Mouse (Mus musculus) monocyte, adult 5-6 weeks (primary cell): ENCODE results near the gene Wwc1. TPM values are rescaled to one million over a fixed set of nuclear protein-coding genes. Genes with fewer than 3 reads are reported as not detected.

Source experiments
- ATAC-seq: fragments of 153-309, 156-312 bp; replicated peaks from 2 replicates; pipeline ENCODE4 v1.8.0; 2017; ENCODE audit warnings: mild to moderate bottlenecking; ENCODE audit not compliant: low TSS enrichment, insufficient number of reproducible peaks, severe bottlenecking, poor library complexity, low FRiP score
- total RNA-seq: library from RNA; stranded (forward); fragments of 200-1000, 200-491, 200-594 nt; gene quantifications from 3 replicates; pipeline ENCODE4 v1.2.3, GENCODE M21; 2017

Gene Wwc1
- 0.19 TPM in 1 of 3 replicates, not detected in the others for total RNA-seq

- ATAC-seq, result no peak
Observed at GRCm38 (mm10) chr11:35980411-35980917, at the start of gene Wwc1. Wwc1 (minus strand) TSS chr11:35980527.

GRCm38 (mm10) chr11:36020009-36020408 is 39.7 kb upstream of the Wwc1 start:
- no peak for ATAC-seq

- ATAC-seq, result no peak
Observed at GRCm38 (mm10) chr11:36013179-36013578, 32.9 kb upstream of the Wwc1 start.

- no peak for ATAC-seq
Observed at GRCm38 (mm10) chr11:36009281-36010208, 29.2 kb upstream of the Wwc1 start.

GRCm38 (mm10) chr11:36002900-36003299 is 22.6 kb upstream of the Wwc1 start:
- ATAC-seq, result no peak

- no peak; the same call in 1 of the 2 replicates for ATAC-seq
Observed at GRCm38 (mm10) chr11:36001282-36001970, 21.1 kb upstream of the Wwc1 start.

GRCm38 (mm10) chr11:36000585-36001281 is 20.4 kb upstream of the Wwc1 start:
- ATAC-seq, result no peak

GRCm38 (mm10) chr11:36000038-36000437 is 19.7 kb upstream of the Wwc1 start:
- ATAC-seq, result no peak

GRCm38 (mm10) chr11:35998048-35998447 is 17.7 kb upstream of the Wwc1 start:
- ATAC-seq, result no peak

GRCm38 (mm10) chr11:35995310-35995709 is 15.0 kb upstream of the Wwc1 start:
- no peak for ATAC-seq

- no peak for ATAC-seq
Observed at GRCm38 (mm10) chr11:35991846-35992245, 11.5 kb upstream of the Wwc1 start.

- no peak for ATAC-seq
Observed at GRCm38 (mm10) chr11:35989967-35990366, 9.6 kb upstream of the Wwc1 start.

- ATAC-seq, result no peak
Observed at GRCm38 (mm10) chr11:35985841-35986393, 5.6 kb upstream of the Wwc1 start.

- no peak for ATAC-seq
Observed at GRCm38 (mm10) chr11:35982734-35983133, 2.4 kb upstream of the Wwc1 start.

- ATAC-seq, result no peak
Observed at GRCm38 (mm10) chr11:35979733-35980410, 455 bp downstream of the Wwc1 start.

- no peak for ATAC-seq
Observed at GRCm38 (mm10) chr11:35979266-35979732, 1.0 kb downstream of the Wwc1 start.

GRCm38 (mm10) chr11:35977796-35978195 is 2.5 kb downstream of the Wwc1 start:
- no peak for ATAC-seq

- ATAC-seq, result no peak
Observed at GRCm38 (mm10) chr11:35977096-35977495, 3.2 kb downstream of the Wwc1 start.
